Mouse (Mus musculus): ENCODE measurements around the gene Ube2b.

Gene Ube2b

GRCm38 (mm10) chr11:51969511-51969910, 31.1 kb downstream of the Ube2b start:
- in situ Hi-C loops (cut with MboI; ENCODE audit: low pct_unique_long_range_greater_than_20kb in 1 of 2, low sequenced_read_pairs in 2 of 2, unreplicated experiment in 1 of 2), result loop anchor here (5.0 kb wide), 2 partner anchors 147 to 152 kb away; no protein-coding TSS in a partner anchor

GRCm38 (mm10) chr11:51968896-51969295, 31.7 kb downstream of the Ube2b start:
- in situ Hi-C loops (cut with MboI; ENCODE audit: low pct_unique_long_range_greater_than_20kb in 1 of 2, low sequenced_read_pairs in 2 of 2, unreplicated experiment in 1 of 2), result loop anchor here (5.0 kb wide), 2 partner anchors 147 to 152 kb away; no protein-coding TSS in a partner anchor

GRCm38 (mm10) chr11:51967443-51968401, 32.8 kb downstream of the Ube2b start, which contains the start of gene Cdkn2aipnl:
Cdkn2aipnl (plus strand) TSS chr11:51967661.
- in situ Hi-C loops (cut with MboI; ENCODE audit: low pct_unique_long_range_greater_than_20kb in 1 of 2, low sequenced_read_pairs in 2 of 2, unreplicated experiment in 1 of 2), result loop anchor here (5.0 kb wide), 2 partner anchors 145 to 150 kb away; no protein-coding TSS in a partner anchor

- in situ Hi-C loops (cut with MboI; ENCODE audit: low pct_unique_long_range_greater_than_20kb in 1 of 2, low sequenced_read_pairs in 2 of 2, unreplicated experiment in 1 of 2), result loop anchor here (5.0 kb wide), 2 partner anchors 144 to 149 kb away; no protein-coding TSS in a partner anchor
These were observed 33.9 kb downstream of the Ube2b start for GRCm38 (mm10) chr11:51966651-51967050.

GRCm38 (mm10) chr11:51962277-51962676, 38.3 kb downstream of the Ube2b start:
- in situ Hi-C loops (cut with MboI; ENCODE audit: low pct_unique_long_range_greater_than_20kb in 1 of 2, low sequenced_read_pairs in 2 of 2, unreplicated experiment in 1 of 2), result no loop called here

GRCm38 (mm10) chr11:51961761-51962160, 38.8 kb downstream of the Ube2b start:
- in situ Hi-C loops (cut with MboI; ENCODE audit: low pct_unique_long_range_greater_than_20kb in 1 of 2, low sequenced_read_pairs in 2 of 2, unreplicated experiment in 1 of 2), result no loop called here

- in situ Hi-C loops (cut with MboI; ENCODE audit: low pct_unique_long_range_greater_than_20kb in 1 of 2, low sequenced_read_pairs in 2 of 2, unreplicated experiment in 1 of 2), result no loop called here
These were observed 39.5 kb downstream of the Ube2b start for GRCm38 (mm10) chr11:51960967-51961471.

GRCm38 (mm10) chr11:51960061-51960460, 40.5 kb downstream of the Ube2b start:
- in situ Hi-C loops (cut with MboI; ENCODE audit: low pct_unique_long_range_greater_than_20kb in 1 of 2, low sequenced_read_pairs in 2 of 2, unreplicated experiment in 1 of 2), result no loop called here

- in situ Hi-C loops (cut with MboI; ENCODE audit: low pct_unique_long_range_greater_than_20kb in 1 of 2, low sequenced_read_pairs in 2 of 2, unreplicated experiment in 1 of 2), result no loop called here
These were observed 41.1 kb downstream of the Ube2b start for GRCm38 (mm10) chr11:51959511-51959910.

GRCm38 (mm10) chr11:51957760-51958159, 42.8 kb downstream of the Ube2b start:
- in situ Hi-C loops (cut with MboI; ENCODE audit: low pct_unique_long_range_greater_than_20kb in 1 of 2, low sequenced_read_pairs in 2 of 2, unreplicated experiment in 1 of 2), result no loop called here

GRCm38 (mm10) chr11:51956112-51956511, 44.5 kb downstream of the Ube2b start:
- in situ Hi-C loops (cut with MboI; ENCODE audit: low pct_unique_long_range_greater_than_20kb in 1 of 2, low sequenced_read_pairs in 2 of 2, unreplicated experiment in 1 of 2), result no loop called here

GRCm38 (mm10) chr11:51951861-51952420, 48.6 kb downstream of the Ube2b start:
- in situ Hi-C loops (cut with MboI; ENCODE audit: low pct_unique_long_range_greater_than_20kb in 1 of 2, low sequenced_read_pairs in 2 of 2, unreplicated experiment in 1 of 2), result no loop called here

- in situ Hi-C loops (cut with MboI; ENCODE audit: low pct_unique_long_range_greater_than_20kb in 1 of 2, low sequenced_read_pairs in 2 of 2, unreplicated experiment in 1 of 2), result no loop called here
These were observed 50.6 kb downstream of the Ube2b start for GRCm38 (mm10) chr11:51949919-51950318.

- in situ Hi-C loops (cut with MboI; ENCODE audit: low pct_unique_long_range_greater_than_20kb in 1 of 2, low sequenced_read_pairs in 2 of 2, unreplicated experiment in 1 of 2), result no loop called here
These were observed 51.3 kb downstream of the Ube2b start for GRCm38 (mm10) chr11:51949155-51949840.

GRCm38 (mm10) chr11:51946144-51946543, 54.4 kb downstream of the Ube2b start:
- in situ Hi-C loops (cut with MboI; ENCODE audit: low pct_unique_long_range_greater_than_20kb in 1 of 2, low sequenced_read_pairs in 2 of 2, unreplicated experiment in 1 of 2), result no loop called here

GRCm38 (mm10) chr11:51945548-51945947, 55.0 kb downstream of the Ube2b start:
- in situ Hi-C loops (cut with MboI; ENCODE audit: low pct_unique_long_range_greater_than_20kb in 1 of 2, low sequenced_read_pairs in 2 of 2, unreplicated experiment in 1 of 2), result no loop called here

- in situ Hi-C loops (cut with MboI; ENCODE audit: low pct_unique_long_range_greater_than_20kb in 1 of 2, low sequenced_read_pairs in 2 of 2, unreplicated experiment in 1 of 2), result no loop called here
These were observed 56.3 kb downstream of the Ube2b start for GRCm38 (mm10) chr11:51944239-51944638.

GRCm38 (mm10) chr11:51943500-51943841, 57.1 kb downstream of the Ube2b start:
- in situ Hi-C loops (cut with MboI; ENCODE audit: low pct_unique_long_range_greater_than_20kb in 1 of 2, low sequenced_read_pairs in 2 of 2, unreplicated experiment in 1 of 2), result no loop called here

Data from mouse embryonic stem cell (cell line).